ENCODE assay signal across 24 mouse cellular contexts in genomic region chr2:173350831-173351230, GRCm38 (mm10).
A peak's percentile ranks its signal among the peaks of the same experiment; 100 is the strongest.
DNase-seq lines count a peak whose midpoint lies in the region; ATAC-seq and TF ChIP-seq lines count a peak whose summit lies in the region.
"Had no signal": no experiment of that assay in that cellular context is flagged by ENCODE, and none has a peak within 500 bp of the region (broad histone marks: within the 10 kb centered on the region; RNA-seq: fewer than 3 reads in every experiment).

No protein-coding gene starts in this region.

- peaks cover 12% of the 10 kb centered on the region; the same call in 1 of the 2 replicates for H3K27me3 ChIP-seq in kidney, embryonic 15.5 days
- no peaks in the 10 kb centered on the region for H3K27me3 ChIP-seq in myocyte (ENCODE audit: control insufficient read depth, insufficient read depth, insufficient read length)
- no peaks in the 10 kb centered on the region for H3K27me3 ChIP-seq in stomach, postnatal 0 days (ENCODE audit: control insufficient read depth, insufficient read depth, low read length)
- H3K27me3 ChIP-seq: forebrain, embryonic 12.5 days; hindbrain, embryonic 15.5 days; intestine, embryonic 15.5 days had no signal

- TF ChIP-seq EP300 in stomach, postnatal 0 days (optimal IDR thresholded peaks at IDR 0.05) = no peak

- no peak for TF ChIP-seq POLR2A in embryonic fibroblast, embryonic 13.5 days (IDR thresholded peaks at IDR 0.05; ENCODE audit: low read depth, low read length)
- TF ChIP-seq POLR2A in myocyte (IDR thresholded peaks at IDR 0.05; ENCODE audit: insufficient read length, low read depth) = no peak

- WGBS in kidney, embryonic 15.5 days = 67% methylated on average over 3 of the region's 3 CpGs
- 67% methylated on average over 3 of the region's 3 CpGs for WGBS in stomach, postnatal 0 days

- H3K4me3 ChIP-seq in kidney, embryonic 15.5 days (replicated peaks) = no peak overlapping the region
- no peak overlapping the region for H3K4me3 ChIP-seq in embryonic fibroblast, embryonic 13.5 days (ENCODE audit: insufficient read depth, low read length)
- no peak overlapping the region for H3K4me3 ChIP-seq in myocyte
- H3K4me3 ChIP-seq in stomach, postnatal 0 days (ENCODE audit: low read depth, low read length) = no peak overlapping the region
- H3K4me3 ChIP-seq: forebrain, embryonic 12.5 days; hindbrain, embryonic 15.5 days; intestine, embryonic 15.5 days; layer of hippocampus, adult 2 months; midbrain, embryonic 10.5 days had no signal

- no peaks in the 10 kb centered on the region for H3K79me2 ChIP-seq in myocyte (ENCODE audit: control insufficient read depth, insufficient read depth)

- H3K9ac ChIP-seq in kidney, embryonic 15.5 days = no peak overlapping the region
- H3K9ac ChIP-seq in stomach, postnatal 0 days (ENCODE audit: low read length) = no peak overlapping the region
- H3K9ac ChIP-seq: forebrain, embryonic 12.5 days; hindbrain, embryonic 15.5 days; intestine, embryonic 15.5 days; liver, embryonic 14.5 days had no signal

- 0 out of 2 replicates have a peak overlapping the region, but pooled peaks have one; percentile 91 for H3K27ac ChIP-seq in kidney, embryonic 15.5 days
- H3K27ac ChIP-seq in embryonic fibroblast, embryonic 13.5 days (ENCODE audit: insufficient read depth, low read length) = peak overlapping the region; percentile 95
- no peak overlapping the region for H3K27ac ChIP-seq in stomach, postnatal 0 days (replicated peaks)
- H3K27ac ChIP-seq: liver, embryonic 14.5 days; midbrain, embryonic 10.5 days had no signal

- ATAC-seq in kidney, embryonic 15.5 days (replicated peaks; ENCODE audit: low FRiP score) = no peak
- 0 out of 2 replicates have a peak, but pooled peaks have one; percentile 15 for ATAC-seq in common myeloid progenitor, adult 5-6 weeks (replicated peaks; ENCODE audit: low read depth, poor library complexity, severe bottlenecking)
- ATAC-seq in stomach, postnatal 0 days (ENCODE audit: low FRiP score, low TSS enrichment) = no peak
- ATAC-seq: intestine, embryonic 15.5 days had no signal

- H3ac ChIP-seq in myocyte (ENCODE audit: control insufficient read depth, insufficient read length) = no peak overlapping the region

- no peaks in the 10 kb centered on the region for H3K36me3 ChIP-seq in kidney, embryonic 15.5 days
- no peaks in the 10 kb centered on the region for H3K36me3 ChIP-seq in myocyte (ENCODE audit: control insufficient read depth, insufficient read depth)
- no peaks in the 10 kb centered on the region for H3K36me3 ChIP-seq in stomach, postnatal 0 days (ENCODE audit: control insufficient read depth, insufficient read depth, low read length)
- H3K36me3 ChIP-seq: forebrain, embryonic 12.5 days; hindbrain, embryonic 15.5 days; intestine, embryonic 15.5 days; midbrain, embryonic 10.5 days had no signal

- no peak for TF ChIP-seq CTCF in embryonic fibroblast, embryonic 13.5 days (IDR thresholded peaks at IDR 0.05; ENCODE audit: borderline replicate concordance, insufficient read depth, low read length)
- no peak for TF ChIP-seq CTCF in stomach, postnatal 0 days (IDR thresholded peaks at IDR 0.05; ENCODE audit: low read depth)

- no peak for DNase-seq in kidney, postnatal 25 days
- DNase-seq in MN1 (ENCODE audit: low spot score) = no peak
- no peak for DNase-seq in urinary bladder, postnatal 14 days (ENCODE audit: low spot score)
- DNase-seq in stomach, postnatal 0 days (ENCODE audit: low spot score) = no peak
- DNase-seq: adrenal gland, postnatal 25 days; B cell, adult 2 months; cerebellum, adult 8-10 months; kidney, adult 8-10 months; kidney, postnatal 14 days; lung, postnatal 4 days; retina, postnatal 1 day; right cerebral cortex, postnatal 25 days; thymus, postnatal 25 days had no signal

- peaks cover 33% of the 10 kb centered on the region for H3K4me1 ChIP-seq in kidney, embryonic 15.5 days
- peaks cover 14% of the 10 kb centered on the region for H3K4me1 ChIP-seq in embryonic fibroblast, embryonic 13.5 days (ENCODE audit: control insufficient read depth, insufficient read depth, low read length)
- H3K4me1 ChIP-seq in stomach, postnatal 0 days (replicated peaks; ENCODE audit: control insufficient read depth, insufficient read depth) = peaks cover 7% of the 10 kb centered on the region
- H3K4me1 ChIP-seq: forebrain, embryonic 12.5 days had no signal

- H3K4me2 ChIP-seq in kidney, embryonic 15.5 days = no peak overlapping the region
- peak overlapping the region; percentile 93 for H3K4me2 ChIP-seq in myocyte (ENCODE audit: low read depth)
- H3K4me2 ChIP-seq in stomach, postnatal 0 days (replicated peaks; ENCODE audit: low read depth) = no peak overlapping the region
- H3K4me2 ChIP-seq: forebrain, embryonic 12.5 days; heart, embryonic 11.5 days; hindbrain, embryonic 15.5 days; intestine, embryonic 15.5 days had no signal

- no peaks in the 10 kb centered on the region for H3K9me3 ChIP-seq in kidney, embryonic 15.5 days (replicated peaks)
- no peaks in the 10 kb centered on the region for H3K9me3 ChIP-seq in stomach, postnatal 0 days (ENCODE audit: control insufficient read depth, low read length)
- H3K9me3 ChIP-seq: forebrain, embryonic 12.5 days; hindbrain, embryonic 15.5 days; intestine, embryonic 15.5 days; midbrain, embryonic 10.5 days had no signal

TF ChIP-seq in myocyte, 11 proteins besides CTCF, POLR2A, EP300 and RAD21:
- TF ChIP-seq CEBPB (IDR thresholded peaks at IDR 0.05; ENCODE audit: insufficient read depth, poor library complexity, severe bottlenecking) (no peak), SRF (IDR thresholded peaks at IDR 0.05; ENCODE audit: control insufficient read depth, insufficient read length, low read depth) (no peak), TCF12 (IDR thresholded peaks at IDR 0.05; ENCODE audit: insufficient read depth, poor library complexity, severe bottlenecking) (no peak), POLR2AphosphoS2 (IDR thresholded peaks at IDR 0.05; ENCODE audit: insufficient read length, low read depth) (no peak), MAX (IDR thresholded peaks at IDR 0.05; ENCODE audit: low read depth) (no peak), MYOG (IDR thresholded peaks at IDR 0.05; ENCODE audit: control insufficient read depth in 1 of 3, insufficient read depth in 1 of 3, insufficient read length in 2 of 3, low read depth in 2 of 3) (no peak), REST (IDR thresholded peaks at IDR 0.05; ENCODE audit: insufficient read depth, insufficient read length) (no peak), E2F4 (IDR thresholded peaks at IDR 0.05; ENCODE audit: insufficient read depth) (no peak), USF1 (IDR thresholded peaks at IDR 0.05; ENCODE audit: low read depth) (no peak), MYOD1 (IDR thresholded peaks at IDR 0.05; ENCODE audit: control insufficient read depth in 1 of 3, insufficient read length in 2 of 3, low read depth in 2 of 3) (no peak), TCF3 (IDR thresholded peaks at IDR 0.05; ENCODE audit: insufficient read length, low read depth) (no peak)
